Mouse (Mus musculus): Measurements from ENCODE around the gene Slc50a1. TPM values are rescaled to one million over a fixed set of nuclear protein-coding genes. Genes with fewer than 3 reads are reported as not detected.

Gene Slc50a1
- total RNA-seq (2012; rRNA removed): 17.2 and 22.5 TPM in 2 replicates
- 10 to 100 TPM in 1 of 2 experiments, not detected in 1; 45.9 TPM for polyA plus RNA-seq (2012; ENCODE audit: insufficient read depth in 1 of 2, insufficient read length in 2 of 2, low read depth in 1 of 2, low replicate concordance in 2 of 2, missing spikeins in 1 of 2)

DNA sequence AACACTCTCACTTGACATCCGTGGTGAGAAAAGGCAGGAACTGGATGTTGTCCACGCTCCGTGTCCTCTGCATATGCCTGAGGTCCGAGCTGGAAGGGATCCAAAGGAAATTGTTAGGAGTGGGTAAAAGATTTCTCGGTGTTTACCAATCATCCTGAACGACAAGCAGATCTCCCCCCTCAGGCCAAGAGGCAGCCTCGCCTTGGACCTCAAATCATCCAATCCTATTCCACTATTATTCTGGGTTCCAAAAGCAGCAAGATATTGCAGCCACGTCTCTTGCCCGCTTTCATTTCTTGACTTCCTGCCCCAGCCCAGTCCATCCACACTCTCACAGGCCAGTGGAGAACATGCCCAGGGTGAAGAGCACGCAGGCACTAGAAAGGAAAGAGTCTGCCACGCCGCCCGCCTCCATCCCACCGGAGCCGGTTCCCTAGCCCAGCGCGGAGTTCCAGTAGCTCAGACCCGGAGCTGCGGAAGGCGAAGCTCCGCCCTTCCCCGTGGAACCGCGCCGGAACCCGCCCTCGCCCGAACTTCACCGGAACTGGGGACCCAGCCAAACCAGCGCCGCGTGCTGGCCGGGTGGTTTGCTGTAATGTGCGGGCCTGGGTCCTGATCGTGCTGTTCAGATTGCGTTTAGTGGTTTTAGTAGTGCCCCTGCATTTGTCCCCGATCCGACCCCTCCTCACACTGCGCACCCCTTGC lies at the start of gene Slc50a1:
Gene Slc50a1 (minus strand): TSS at position 520 of the 705 bp plus-strand sequence.
- Histone ChIP-seq H3K9ac (ENCODE audit: control insufficient read depth, low read depth, low read length, poor library complexity, severe bottlenecking) (peak within 1 kb of the TSS; percentile 76), H3K27me3 (ENCODE audit: control insufficient read depth in 1 of 2, insufficient read depth in 2 of 2, low read length in 2 of 2) (peaks cover 2 to 5% of the 10 kb centered on the region in 2 experiments; a peak in 2 of 4 replicates), H3K79me2 (ENCODE audit: control insufficient read depth, insufficient read depth, low read length, poor library complexity) (peaks cover 4% of the 10 kb centered on the region; the same call in 1 of the 2 replicates), H3K4me1 (ENCODE audit: control insufficient read depth in 1 of 2, insufficient read depth in 2 of 2, low read length in 2 of 2) (peaks cover 3 to 31% of the 10 kb centered on the region in 2 experiments), H3K9me3 (replicated peaks; ENCODE audit: insufficient read depth, low read length) (no peaks in the 10 kb centered on the region), H3K27ac (ENCODE audit: control insufficient read depth, low read depth, low read length) (peak within 1 kb of the TSS; percentile 44), H3K4me3 (ENCODE audit: control insufficient read depth in 1 of 2, insufficient read depth in 1 of 2, low read depth in 2 of 2, low read length in 2 of 2) (peak within 1 kb of the TSS; percentile 78 to 82), H3K36me3 (ENCODE audit: control insufficient read depth in 1 of 2, insufficient read depth in 2 of 2, low read length in 2 of 2) (peaks cover 0 to 17% of the 10 kb centered on the region in 2 experiments; a peak in 2 of 4 replicates)
- TF ChIP-seq POLR2A (IDR thresholded peaks at IDR 0.05; ENCODE audit: control insufficient read depth in 1 of 2, insufficient read depth in 1 of 2, low read depth in 1 of 2, low read length in 2 of 2, poor library complexity in 1 of 2) (peak; percentile 85 to 90), HCFC1 (IDR thresholded peaks at IDR 0.05; ENCODE audit: low read depth, low read length) (peak; percentile 78), GATA1 (IDR thresholded peaks at IDR 0.05; ENCODE audit: low read depth, low read length) (no peak), MEF2A (IDR thresholded peaks at IDR 0.05; ENCODE audit: extremely low read depth, insufficient replicate concordance, low read depth, low read length, poor library complexity, severe bottlenecking) (no peak), POLR2AphosphoS2 (IDR thresholded peaks at IDR 0.05; ENCODE audit: low read length) (peak; percentile 91), TCF12 (IDR thresholded peaks at IDR 0.05; ENCODE audit: low read depth, low read length) (peak; percentile 68), MAX (IDR thresholded peaks at IDR 0.05; ENCODE audit: low read length) (peak; percentile 88), BHLHE40 (IDR thresholded peaks at IDR 0.05; ENCODE audit: borderline replicate concordance, low read depth, low read length) (no peak), ZMIZ1 (IDR thresholded peaks at IDR 0.05; ENCODE audit: low read depth, low read length) (peak; percentile 66), MXI1 (IDR thresholded peaks at IDR 0.05; ENCODE audit: low read depth, low read length) (peak; percentile 69; the same call in 1 of the 2 replicates), CTCF (IDR thresholded peaks at IDR 0.05 in 2 of 3, conservative IDR thresholded peaks at IDR 0.05 in 1 of 3; ENCODE audit: control insufficient read depth in 1 of 3, insufficient read depth in 1 of 3, low read depth in 2 of 3, low read length in 3 of 3, poor library complexity in 1 of 3, severe bottlenecking in 1 of 3) (peak in 2 of 3 experiments; percentile 51 to 70; a peak in 4 of 6 replicates), USF1 (IDR thresholded peaks at IDR 0.05; ENCODE audit: low read depth, low read length) (0 out of 2 replicates have a peak, but pooled peaks have one; percentile 35), POLR2AphosphoS5 (IDR thresholded peaks at IDR 0.05; ENCODE audit: borderline replicate concordance, low read depth, low read length) (no peak), NELFE (IDR thresholded peaks at IDR 0.05; ENCODE audit: low read depth, low read length) (peak; percentile 84), UBTF (IDR thresholded peaks at IDR 0.05; ENCODE audit: borderline replicate concordance, insufficient read depth, low read depth, low read length) (0 out of 2 replicates have a peak, but pooled peaks have one; percentile 26), CHD2 (IDR thresholded peaks at IDR 0.05; ENCODE audit: low read length) (no peak), TBP (IDR thresholded peaks at IDR 0.05; ENCODE audit: low read depth, low read length) (peak; percentile 22), ELF1 (IDR thresholded peaks at IDR 0.05; ENCODE audit: low read depth, low read length) (peak; percentile 82), SIN3A (IDR thresholded peaks at IDR 0.05; ENCODE audit: low read length) (peak; percentile 64), MYC (IDR thresholded peaks at IDR 0.05; ENCODE audit: low read depth, low read length) (peak; percentile 88)
- peak; percentile 86 for DNase-seq (ENCODE audit: low read depth, low spot score)

All from MEL (cell line).